In the genomic region with DNA sequence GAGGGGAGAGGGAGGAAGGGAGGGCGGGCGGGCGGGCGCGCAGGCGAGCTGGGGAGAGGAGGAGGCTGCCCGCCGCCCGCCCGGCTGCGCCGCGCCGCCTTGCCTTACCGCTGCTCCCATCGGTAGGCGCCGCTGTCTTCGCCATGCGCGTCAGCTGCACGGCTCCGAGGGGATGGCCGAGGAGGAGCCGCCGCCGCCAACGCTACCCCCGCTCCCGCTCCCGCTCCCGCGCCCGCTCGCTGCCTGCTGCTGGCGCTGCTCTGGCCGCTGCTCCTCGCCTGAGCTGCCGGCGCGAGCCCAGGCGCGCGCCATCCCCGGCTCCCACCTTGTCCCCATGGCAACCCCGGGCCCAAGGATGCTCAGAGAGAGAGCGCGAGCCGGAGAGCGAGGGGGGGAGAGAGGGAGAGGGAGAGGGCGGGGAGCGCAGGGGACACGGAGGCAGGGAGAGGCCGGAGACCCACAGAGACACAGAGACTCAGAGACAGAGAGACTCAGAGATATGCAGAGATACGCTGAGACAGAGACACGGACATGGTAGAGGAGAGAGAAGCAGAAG, we compare ENCODE assay signal across 8 mouse cellular contexts. TPM values are rescaled to one million over a fixed set of nuclear protein-coding genes. Genes with fewer than 3 reads are reported as not detected.
A peak's percentile ranks its signal among the peaks of the same experiment; 100 is the strongest.
DNase-seq lines count a peak whose midpoint lies in the region.

A gene (minus strand): TSS at position 121 of the 556 bp plus-strand sequence.

- no peaks in the 10 kb centered on the region for H3K79me2 ChIP-seq in macrophage (ENCODE audit: inconsistent target)

- H3K36me3 ChIP-seq in macrophage (ENCODE audit: inconsistent target): no peaks in the 10 kb centered on the region

- WGBS in macrophage (ENCODE audit: missing documents): under 1% methylated on average over 20 of the region's 56 CpGs

- no peak within 1 kb of the TSS for H3K4me3 ChIP-seq in macrophage (ENCODE audit: inconsistent target)

- DNase-seq in ZHBTc4 (ENCODE audit: low read depth, low spot score): peak; percentile 91
- DNase-seq in cerebellum, postnatal 4 days (ENCODE audit: low spot score in 2 of 2): peak; percentile 71 to 87
- DNase-seq in gastrocnemius, adult 8-10 months (ENCODE audit: low spot score in 2 of 2): peak; percentile 14 to 32
- peak; percentile 82 for DNase-seq in induced T-regulatory cell, adult 2 months (ENCODE audit: low read depth)
- peak; percentile 77 to 79 for DNase-seq in left cerebral cortex, adult 9 months (ENCODE audit: low spot score in 2 of 2)
- peak; percentile 76 for DNase-seq in retina, postnatal 7 days (ENCODE audit: low read depth, low spot score)
- DNase-seq in urinary bladder, postnatal 36 days (ENCODE audit: low spot score in 2 of 2): peak; percentile 20 to 58

- no peak within 1 kb of the TSS for H3K27ac ChIP-seq in macrophage

RNA-seq across cellular contexts. Expression of the gene that starts here (rescaled TPM):
- under 1 TPM in 2 of 4 experiments, not detected in 2; 0.02 to 0.24 TPM for total RNA-seq in gastrocnemius, adult 8-10 months (2022)
- total RNA-seq in macrophage (2018; cell fraction: chromatin; rRNA removed): 100 to 1,000 TPM in 11 of 26 experiments, 10 to 100 TPM in 14, 1 to 10 TPM in 1; 5.2 to 291 (median 63.5) TPM
- 10 to 100 TPM; 10.0 to 91.8 (median 32.8) TPM for total RNA-seq in macrophage (2018; cell fraction: cytosol; rRNA removed)
- total RNA-seq in macrophage (2018; cell fraction: nucleus; rRNA removed): 100 to 1,000 TPM in 8 of 26 experiments, 10 to 100 TPM in 18; 10.8 to 160 (median 53.8) TPM
- 10.3 to 30.9 TPM (median 23.9 TPM) in 3 replicates for polyA plus RNA-seq in macrophage (2018)

Comparison
In these comparisons a context has a peak if more than half of its experiments do, and no peak if none do; other contexts are left out.
1. Peak in DNase-seq in gastrocnemius, adult 8-10 months; RNA of the gene not detected or under 1 TPM.
2. DNase-seq: peak in every context shown above with its lines; median percentile 91 in ZHBTc4; 82 in induced T-regulatory cell, adult 2 months; 79 in cerebellum, postnatal 4 days; 78 in left cerebral cortex, adult 9 months; 76 in retina, postnatal 7 days; 39 in urinary bladder, postnatal 36 days; 23 in gastrocnemius, adult 8-10 months.